Mouse (Mus musculus) kidney, adult 11 months (tissue): Measurements from ENCODE around the gene Gm28510.
"Not testable (repeated sequence)": the region's sequence is repeated elsewhere in the genome, so short reads cannot be mapped to it uniquely, and the experiment has no call there.

Experiments used
- DNase-seq: peaks from one replicate; pipeline ENCODE4 v3.0.0; 2022

Gene Gm28510

DNA sequence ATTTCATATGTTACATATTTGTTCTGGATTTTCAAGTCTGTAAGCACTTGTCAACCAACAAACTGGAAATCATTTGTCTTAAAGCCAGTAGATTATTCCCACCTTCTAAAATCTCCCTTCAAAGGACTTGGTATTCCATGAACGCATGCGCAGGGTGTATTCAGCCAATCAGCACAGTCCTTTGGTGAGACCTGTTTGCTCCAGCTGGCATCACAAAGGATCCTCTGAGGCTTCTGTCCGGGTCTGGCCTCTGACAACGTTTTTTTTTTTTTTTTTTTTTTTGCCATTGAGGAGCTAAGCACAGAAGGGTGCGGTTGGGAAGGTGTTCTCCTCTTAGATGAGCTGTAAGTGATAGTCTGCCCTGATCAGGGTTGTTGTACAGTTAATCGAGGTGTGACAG lies at the start of gene Gm28510:
TSS of gene Gm28510 (plus strand) at position 301 of the 400 bp plus-strand sequence.
- not testable (repeated sequence) for DNase-seq
